Mouse (Mus musculus): Measurements from ENCODE around the gene Lipt2. TPM values are rescaled to one million over a fixed set of nuclear protein-coding genes. Genes with fewer than 3 reads are reported as not detected.

Gene Lipt2
- total RNA-seq (2023), result 1 to 10 TPM; 1.1 to 1.3 TPM

DNA sequence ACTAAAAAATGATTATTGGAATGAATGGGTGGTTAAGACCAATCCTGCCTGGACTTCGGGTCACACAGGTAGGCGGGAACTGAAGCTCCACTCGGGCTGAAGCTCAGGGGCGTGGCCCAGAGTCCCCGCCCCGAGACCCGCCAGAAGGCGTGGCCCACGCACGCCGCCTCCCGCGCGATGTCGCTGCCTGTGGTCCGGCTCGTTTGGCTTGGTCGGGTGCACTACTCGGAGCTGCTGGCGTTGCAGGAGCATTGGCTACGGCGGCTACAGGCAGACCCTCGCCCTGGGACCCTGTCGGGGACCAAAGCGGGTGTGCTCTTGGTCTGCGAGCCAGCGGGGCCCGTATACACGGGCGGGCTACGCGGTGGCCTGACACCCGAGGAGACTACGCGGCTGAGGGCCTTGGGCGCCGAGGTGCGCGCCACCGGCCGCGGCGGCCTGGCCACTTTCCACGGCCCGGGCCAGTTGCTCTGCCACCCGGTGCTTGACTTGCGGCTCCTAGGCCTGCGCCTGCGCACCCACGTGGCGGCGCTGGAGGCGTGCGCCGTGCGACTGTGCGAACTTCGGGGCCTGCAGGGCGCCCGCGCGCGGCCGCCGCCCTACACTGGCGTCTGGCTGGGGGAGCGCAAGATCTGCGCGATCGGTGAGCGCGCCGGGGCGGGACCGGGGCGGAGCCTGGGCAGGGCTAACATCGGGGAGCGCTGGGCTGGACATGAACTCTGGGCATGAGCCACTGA, at the start of gene Lipt2:
Lipt2 (plus strand) TSS at position 173 of the 737 bp plus-strand sequence.

DNA sequence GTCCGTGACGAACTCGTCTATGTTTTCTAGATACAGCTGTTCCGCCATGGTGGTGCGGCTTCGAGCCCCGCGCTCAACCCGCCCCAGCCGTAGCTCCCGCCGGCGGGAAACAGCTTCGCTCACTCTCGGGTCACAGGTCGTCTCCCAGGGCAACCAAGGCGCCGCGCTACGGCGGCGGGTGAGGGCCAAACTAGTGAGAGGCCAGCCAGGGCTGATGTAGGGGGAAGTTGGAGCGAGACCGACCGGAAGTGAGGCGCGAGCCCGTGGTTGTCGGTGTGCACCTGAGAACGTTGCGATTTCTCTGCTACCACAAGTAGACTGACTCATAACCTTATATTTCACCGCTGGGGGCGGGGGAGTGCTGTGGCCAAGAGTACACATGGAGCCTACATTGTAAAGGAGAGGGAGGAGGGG, 37.7 kb upstream of the Lipt2 start, which contains the start of gene Pold3:
Pold3 (minus strand) TSS at position 190 of the 414 bp plus-strand sequence.

DNA sequence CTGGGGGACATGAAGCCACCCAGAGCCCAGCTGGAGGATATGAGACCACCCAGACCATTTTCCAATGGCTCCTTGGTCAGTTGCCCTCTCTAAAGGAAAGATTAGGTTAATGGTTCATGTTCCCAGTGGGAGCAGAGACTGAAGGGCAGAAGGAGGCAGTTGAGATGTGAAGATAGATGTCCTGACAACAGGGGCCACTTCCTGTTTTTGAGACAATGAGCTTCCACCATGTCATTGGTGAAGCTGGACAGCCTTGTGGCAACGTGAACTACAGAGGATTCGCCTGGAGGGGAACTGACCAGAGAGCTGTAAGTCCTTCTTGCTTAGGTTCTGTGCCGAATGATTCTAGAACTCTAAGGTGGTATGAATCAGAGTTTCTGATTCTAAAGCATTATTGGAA, 17.2 kb downstream of the Lipt2 start, which contains the start of gene Kcne3:
Kcne3 (plus strand) TSS at position 234 of the 400 bp plus-strand sequence.

Other genes starting within 250 kb of the Lipt2 start
- 10 to 100 TPM; 28.5 to 33.5 TPM for gene Rnf169, start 178.8 kb upstream of the Lipt2 start, total RNA-seq (2023)
- not detected for gene Chrdl2, start 153.1 kb upstream of the Lipt2 start, total RNA-seq (2023)
- gene Pold3, start 37.7 kb upstream of the Lipt2 start, total RNA-seq (2023), result 10 to 100 TPM; 44.5 to 52.0 TPM
- gene Kcne3, start 17.2 kb downstream of the Lipt2 start, total RNA-seq (2023), result 10 to 100 TPM; 18.1 to 26.7 TPM
- 1 to 10 TPM; 8.5 to 8.7 TPM for gene Pgm2l1, start 68.1 kb downstream of the Lipt2 start, total RNA-seq (2023)
- not detected for gene P4ha3, start 126.2 kb downstream of the Lipt2 start, total RNA-seq (2023)
- 10 to 100 TPM; 26.0 to 27.2 TPM for gene C2cd3, start 213.0 kb downstream of the Lipt2 start, total RNA-seq (2023)
- 10 to 100 TPM; 18.2 to 26.6 TPM for gene Ppme1, start 213.0 kb downstream of the Lipt2 start, total RNA-seq (2023)

Data from neutrophil, adult 59 days (primary cell).